Mouse (Mus musculus) limb, embryonic 15.5 days (tissue): Measurements from ENCODE around the gene 1110017D15Rik. TPM values are rescaled to one million over a fixed set of nuclear protein-coding genes. Genes with fewer than 3 reads are reported as not detected.

Experiments
- ATAC-seq: fragments of 200-750 bp; cut with Nextera tagmentation; 2 replicates; pipeline ENCODE4 v1.8.0; 2017; ENCODE audit warnings: low read depth, moderate TSS enrichment; ENCODE audit not compliant: insufficient number of reproducible peaks, low FRiP score, low TSS enrichment
- H3K27ac ChIP-seq: fragments of 300-500 bp; sonication (generic); 2 replicates; pipeline ENCODE4 v1.5.1; 2015; ENCODE audit warnings: moderate library complexity, mild to moderate bottlenecking, inconsistent platforms
- H3K27me3 ChIP-seq: fragments of 300-500 bp; sonication (generic); 2 replicates; pipeline ENCODE4 v1.6.1; 2015; ENCODE audit warnings: inconsistent platforms
- H3K36me3 ChIP-seq: fragments of 300-500 bp; sonication (generic); 2 replicates; pipeline ENCODE4 v1.6.1; 2015; ENCODE audit warnings: inconsistent platforms
- H3K4me1 ChIP-seq: fragments of 300-500 bp; sonication (generic); 2 replicates; pipeline ENCODE4 v1.6.1; 2015; ENCODE audit warnings: inconsistent platforms
- H3K4me2 ChIP-seq: fragments of 300-500 bp; sonication (generic); 2 replicates; pipeline ENCODE4 v1.6.1; 2015; ENCODE audit warnings: mild to moderate bottlenecking, inconsistent platforms
- H3K4me3 ChIP-seq: fragments of 300-500 bp; sonication (generic); 2 replicates; pipeline ENCODE4 v1.5.1; 2015; ENCODE audit warnings: mild to moderate bottlenecking, inconsistent platforms
- H3K9ac ChIP-seq: fragments of 300-500 bp; sonication (generic); 2 replicates; pipeline ENCODE4 v1.6.1; 2015; ENCODE audit warnings: inconsistent platforms
- H3K9me3 ChIP-seq: fragments of 300-500 bp; sonication (generic); 2 replicates; pipeline ENCODE4 v1.6.1; 2016; ENCODE audit warnings: inconsistent platforms
- WGBS: fragments of 180-500 bp; shearing (Covaris S2); methylation state at CpG from one replicate; pipeline ENCODE4 v1.1.7; 2015; 5-methylcytosine and 5-hydroxymethylcytosine counted together
- polyA plus RNA-seq: library from polyadenylated mRNA; unstranded; fragments of >200 nt; fragmentation: Nextera tagmentation; extraction: Ambion mirVana; gene quantifications from 2 replicates; pipeline ENCODE4 v1.2.1, GENCODE M21; 2015

Gene 1110017D15Rik
- polyA plus RNA-seq, 1 experiment from 2014 or later: 0.88 TPM

DNA sequence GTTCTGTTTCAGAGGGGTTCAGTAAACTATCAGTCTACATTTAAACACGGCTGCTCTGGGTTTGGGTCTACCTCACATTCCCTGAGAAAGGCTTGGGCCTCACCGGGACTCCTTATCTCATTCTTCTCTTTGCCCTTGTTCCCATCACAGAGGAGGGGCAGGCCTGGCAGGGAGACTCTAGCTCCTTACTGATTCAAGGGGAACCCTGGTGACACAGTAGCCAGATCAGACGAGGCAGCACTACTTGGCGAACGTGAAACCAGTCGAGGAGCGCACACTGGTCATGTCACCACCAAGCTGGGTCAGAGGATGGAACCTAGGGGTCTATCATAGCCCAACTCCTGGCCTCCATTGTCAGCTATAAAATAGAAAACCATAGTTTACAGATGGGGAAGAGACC lies 9.1 kb downstream of the 1110017D15Rik start:
- Histone ChIP-seq H3K9me3 (no peaks in the 10 kb centered on the region), H3K4me3 (no peak overlapping the region), H3K27me3 (peaks cover 37% of the 10 kb centered on the region), H3K36me3 (no peaks in the 10 kb centered on the region), H3K4me2 (no peak overlapping the region), H3K27ac (no peak overlapping the region), H3K9ac (no peak overlapping the region), H3K4me1 (peaks cover 21% of the 10 kb centered on the region)
- no peak for ATAC-seq
- WGBS: 53% methylated on average over 7 of the region's 7 CpGs

DNA sequence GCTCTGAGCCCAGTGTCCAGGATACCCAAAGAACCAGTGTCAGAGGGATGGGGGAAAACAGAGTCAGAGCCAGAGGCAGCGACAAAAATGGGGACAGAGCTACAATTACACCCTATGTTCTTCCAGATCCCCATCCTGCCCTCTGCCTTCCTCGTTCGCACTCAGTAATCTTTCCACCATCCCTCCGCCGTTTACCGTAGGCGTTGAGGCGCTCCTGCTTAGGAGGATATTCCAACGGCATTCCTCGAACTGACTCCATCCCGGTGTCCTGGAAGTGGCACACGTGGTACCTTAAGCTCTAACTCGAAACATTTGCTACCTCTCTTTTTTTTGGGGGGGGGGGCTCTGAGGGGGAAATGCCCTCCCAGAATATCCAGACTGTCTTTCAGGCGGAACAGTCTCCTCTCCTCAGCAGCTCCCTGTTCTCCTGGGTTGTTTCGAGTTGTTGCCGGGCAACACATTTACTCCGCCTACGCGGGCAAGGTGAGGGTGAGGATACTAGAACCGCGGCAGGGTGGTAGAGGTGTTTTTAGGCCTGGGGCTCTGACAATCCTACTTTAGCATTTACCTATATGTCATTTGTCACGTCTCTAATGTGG lies 9.7 kb downstream of the 1110017D15Rik start:
- peak overlapping the region; percentile 94 for H3K4me2 ChIP-seq
- H3K36me3 ChIP-seq: no peaks in the 10 kb centered on the region
- H3K4me3 ChIP-seq: peak overlapping the region; percentile 50
- H3K27me3 ChIP-seq: peaks cover 42% of the 10 kb centered on the region
- ATAC-seq: no peak
- peaks cover 27% of the 10 kb centered on the region for H3K4me1 ChIP-seq
- H3K9me3 ChIP-seq: no peaks in the 10 kb centered on the region
- no peak overlapping the region for H3K27ac ChIP-seq
- WGBS: 5% methylated on average over 22 of the region's 22 CpGs
- H3K9ac ChIP-seq: peak overlapping the region; percentile 45

DNA sequence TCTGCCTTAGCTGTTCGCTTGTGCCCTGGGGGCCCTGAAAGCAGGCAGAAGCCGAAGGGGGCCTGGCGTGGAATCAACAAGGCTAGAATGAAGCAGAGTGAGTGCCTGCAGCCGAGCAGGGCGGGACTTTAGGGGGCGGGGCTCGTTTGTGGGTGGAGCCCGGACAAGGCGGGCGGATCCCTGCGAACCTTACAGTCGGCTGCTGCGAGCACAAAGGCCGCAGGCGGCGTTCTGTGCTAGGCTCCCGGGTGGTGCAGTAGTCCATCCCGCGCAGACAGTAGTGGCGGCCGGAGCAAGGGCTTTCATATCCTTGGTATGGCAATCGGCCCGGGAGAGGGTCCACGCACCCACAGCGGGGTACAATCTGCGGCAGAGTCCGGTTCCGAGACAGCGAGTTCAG lies 10.2 kb downstream of the 1110017D15Rik start:
- Histone ChIP-seq H3K9ac (peak overlapping the region; percentile 45), H3K4me1 (peaks cover 32% of the 10 kb centered on the region), H3K27ac (no peak overlapping the region), H3K4me2 (peak overlapping the region; percentile 94), H3K9me3 (no peaks in the 10 kb centered on the region), H3K27me3 (peaks cover 47% of the 10 kb centered on the region), H3K4me3 (peak overlapping the region; percentile 50), H3K36me3 (no peaks in the 10 kb centered on the region)
- under 1% methylated on average over 29 of the region's 29 CpGs for WGBS
- ATAC-seq: peak; percentile 40; the same call in 1 of the 2 replicates

DNA sequence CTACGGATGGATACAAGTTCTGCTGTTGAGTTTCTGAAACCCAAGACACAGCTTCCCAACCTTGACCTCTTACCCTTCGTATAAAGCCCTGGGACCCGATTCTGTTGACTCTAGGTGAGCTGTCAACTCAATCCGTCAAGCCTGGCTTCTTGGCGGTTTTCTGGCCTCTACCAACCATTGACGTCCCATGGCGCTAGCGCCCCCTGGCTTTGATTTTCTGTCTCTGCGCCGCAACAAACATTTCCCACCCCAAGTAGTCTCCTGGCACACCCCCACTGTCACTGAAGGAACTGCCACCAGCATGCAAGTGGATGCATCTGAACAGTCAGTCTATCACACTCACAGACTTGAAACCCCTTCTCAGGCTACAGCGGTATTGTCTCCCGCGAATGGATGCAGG lies 11.0 kb downstream of the 1110017D15Rik start:
- peaks cover 51% of the 10 kb centered on the region for H3K27me3 ChIP-seq

DNA sequence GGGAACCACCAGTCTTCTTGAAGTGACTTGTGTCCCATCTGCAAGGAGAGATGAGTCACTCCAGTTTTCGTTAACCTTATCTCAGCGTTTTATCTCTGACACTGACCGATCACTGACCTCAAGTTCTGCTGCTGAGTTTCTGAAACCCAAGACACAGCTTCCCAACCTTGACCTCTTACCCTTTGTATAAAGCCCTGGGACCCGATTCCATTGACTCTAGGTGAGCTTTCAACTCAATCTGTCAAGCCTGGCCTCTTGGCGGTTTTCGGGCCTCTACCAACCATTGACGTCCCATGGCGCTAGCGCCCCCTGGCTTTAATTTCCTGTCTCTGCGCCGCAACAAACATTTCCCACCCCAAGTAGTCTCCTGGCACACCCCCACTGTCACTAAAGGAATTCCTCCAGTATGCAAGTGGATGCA lies 12.0 kb downstream of the 1110017D15Rik start:
- WGBS: 57% methylated on average over 11 of the region's 11 CpGs
- no peak for ATAC-seq
- Histone ChIP-seq H3K4me2 (no peak overlapping the region), H3K36me3 (no peaks in the 10 kb centered on the region), H3K27me3 (peaks cover 58% of the 10 kb centered on the region), H3K4me1 (peaks cover 32% of the 10 kb centered on the region), H3K9ac (no peak overlapping the region), H3K27ac (no peak overlapping the region), H3K9me3 (no peaks in the 10 kb centered on the region), H3K4me3 (no peak overlapping the region)

More for the DNA sequence above, 11.0 kb downstream of the 1110017D15Rik start:
- ATAC-seq: no peak
- no peak overlapping the region for H3K4me3 ChIP-seq
- no peak overlapping the region; the same call in 1 of the 2 replicates for H3K4me2 ChIP-seq
- H3K27ac ChIP-seq: no peak overlapping the region
- peaks cover 32% of the 10 kb centered on the region for H3K4me1 ChIP-seq
- 14% methylated on average over 13 of the region's 13 CpGs for WGBS
- no peak overlapping the region for H3K9ac ChIP-seq
- H3K36me3 ChIP-seq: no peaks in the 10 kb centered on the region
- H3K9me3 ChIP-seq: no peaks in the 10 kb centered on the region

DNA sequence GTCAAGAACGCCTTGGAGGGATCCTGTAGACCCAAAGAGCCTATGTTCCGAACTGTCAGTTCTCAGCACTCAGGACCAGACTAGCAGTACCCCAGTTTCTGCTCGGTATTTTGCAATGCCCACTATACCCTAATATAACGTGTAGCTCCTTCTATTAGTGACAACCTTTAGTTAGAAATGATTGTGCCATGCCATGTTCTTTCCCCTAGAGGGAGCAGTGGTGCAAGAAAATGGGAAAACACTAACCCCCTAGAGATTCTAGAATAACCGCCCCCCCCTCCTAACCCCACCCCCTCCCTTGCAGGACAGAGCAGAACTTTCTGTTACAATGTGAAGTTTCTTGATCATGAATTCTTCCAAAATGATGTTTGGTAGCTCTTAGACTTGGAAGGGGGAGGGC lies 12.8 kb downstream of the 1110017D15Rik start:
- Histone ChIP-seq H3K9me3 (no peaks in the 10 kb centered on the region), H3K4me3 (no peak overlapping the region), H3K27ac (no peak overlapping the region), H3K4me2 (no peak overlapping the region), H3K27me3 (peaks cover 66% of the 10 kb centered on the region), H3K4me1 (peaks cover 35% of the 10 kb centered on the region), H3K36me3 (no peaks in the 10 kb centered on the region), H3K9ac (no peak overlapping the region)
- no peak for ATAC-seq
- WGBS: 72% methylated on average over 5 of the region's 5 CpGs

DNA sequence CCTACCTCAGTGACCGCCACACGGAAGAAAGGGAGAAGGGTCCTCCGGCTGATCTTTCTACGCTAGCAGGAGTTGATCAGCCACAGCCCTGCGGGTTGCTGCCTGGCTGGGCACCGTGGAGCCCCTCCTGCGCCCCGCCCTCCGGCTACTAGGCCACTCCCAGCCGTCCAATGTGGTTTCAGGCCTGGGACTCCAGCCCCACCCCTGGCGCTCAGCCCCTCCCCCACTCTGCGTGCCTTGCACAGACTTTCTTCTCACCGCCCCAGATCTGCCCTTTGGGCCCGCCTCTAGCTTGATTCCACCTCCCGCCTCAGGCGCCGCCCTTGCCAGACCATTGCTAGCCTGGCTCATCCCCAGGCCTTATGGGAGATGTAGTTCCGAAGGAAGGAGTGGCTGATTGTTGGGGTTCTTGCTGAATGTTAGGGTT lies 14.1 kb downstream of the 1110017D15Rik start, which contains the start of gene AI464131:
Gene AI464131 (minus strand): TSS at position 91 of the 427 bp plus-strand sequence.
- no peaks in the 10 kb centered on the region for H3K36me3 ChIP-seq
- H3K4me3 ChIP-seq: peak within 1 kb of the TSS; percentile 43
- WGBS: 1% methylated on average over 18 of the region's 18 CpGs
- peak within 1 kb of the TSS; percentile 47 for H3K27ac ChIP-seq
- peak within 1 kb of the TSS; percentile 33; the same call in 1 of the 2 replicates for H3K9ac ChIP-seq
- peak within 1 kb of the TSS; percentile 67 for H3K4me2 ChIP-seq
- H3K27me3 ChIP-seq: peaks cover 71% of the 10 kb centered on the region
- H3K4me1 ChIP-seq: peaks cover 47% of the 10 kb centered on the region
- H3K9me3 ChIP-seq: no peaks in the 10 kb centered on the region
- peak; percentile 93 for ATAC-seq

DNA sequence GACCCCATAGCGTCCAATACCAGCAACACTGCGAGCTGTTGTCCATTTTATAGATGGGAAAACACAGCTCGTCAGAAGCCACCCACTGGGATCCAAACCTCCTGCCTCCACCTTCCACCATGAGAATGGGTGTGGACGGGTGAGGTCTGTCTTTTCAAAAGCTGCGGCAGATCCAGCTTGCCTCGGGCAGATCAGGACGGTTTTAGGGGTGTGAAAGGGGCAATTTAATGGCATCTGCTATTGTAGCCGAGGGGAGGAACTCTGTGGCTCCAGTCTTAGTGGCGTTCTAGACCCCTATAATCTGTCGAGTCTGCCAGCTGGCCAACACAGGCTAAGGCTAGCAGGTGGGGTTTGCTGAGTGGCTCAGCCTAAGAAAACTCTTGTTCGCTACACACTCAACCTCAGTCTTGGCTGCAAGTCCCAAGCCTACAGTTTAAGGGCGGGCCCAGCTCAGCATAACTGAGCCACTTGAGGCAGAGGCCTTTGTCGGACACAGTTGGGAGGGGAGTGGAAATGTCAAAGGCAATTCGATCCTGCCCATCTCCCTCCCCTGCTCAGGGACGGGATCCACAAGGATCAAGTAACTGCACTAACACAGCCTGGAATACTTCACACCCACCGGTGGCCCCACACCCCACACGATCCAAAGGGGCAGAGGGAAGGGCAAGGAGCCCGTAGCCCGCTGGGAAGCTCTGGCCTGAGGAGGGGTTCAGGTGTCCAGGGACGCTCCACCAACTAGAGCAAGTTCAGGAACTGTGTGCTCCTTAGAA lies 14.8 kb downstream of the 1110017D15Rik start:
- WGBS: 10% methylated on average over 20 of the region's 20 CpGs
- Histone ChIP-seq H3K27ac (peak overlapping the region; percentile 47), H3K4me1 (peaks cover 48% of the 10 kb centered on the region), H3K27me3 (peaks cover 71% of the 10 kb centered on the region), H3K9me3 (no peaks in the 10 kb centered on the region), H3K36me3 (no peaks in the 10 kb centered on the region), H3K4me2 (peak overlapping the region; percentile 67), H3K4me3 (peak overlapping the region; percentile 43), H3K9ac (peak overlapping the region; percentile 33; the same call in 1 of the 2 replicates)
- ATAC-seq: peak; percentile 50

DNA sequence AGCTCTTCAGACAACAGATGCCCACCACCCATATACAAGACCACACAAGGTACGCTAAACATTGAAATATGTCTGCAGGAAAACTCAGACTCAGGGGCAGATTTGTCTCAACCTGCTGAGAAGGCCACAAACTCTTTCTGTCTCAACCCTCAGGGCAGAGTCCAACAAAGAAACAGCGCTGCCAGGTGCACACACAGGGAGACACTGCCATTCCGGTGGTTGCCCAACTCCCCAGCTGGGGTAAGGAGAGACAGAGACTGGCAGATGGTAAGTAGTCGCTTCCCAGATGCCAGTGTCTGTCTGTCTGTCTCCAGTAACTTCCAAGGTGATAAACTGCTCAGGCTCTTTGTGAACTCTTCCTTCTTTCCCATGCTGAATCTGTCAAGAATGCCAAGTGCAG lies 16.3 kb downstream of the 1110017D15Rik start:
- H3K27ac ChIP-seq: no peak overlapping the region
- peaks cover 79% of the 10 kb centered on the region for H3K27me3 ChIP-seq
- no peak for ATAC-seq
- H3K9ac ChIP-seq: no peak overlapping the region
- H3K9me3 ChIP-seq: no peaks in the 10 kb centered on the region
- H3K4me1 ChIP-seq: peaks cover 45% of the 10 kb centered on the region
- H3K4me2 ChIP-seq: no peak overlapping the region
- 65% methylated on average over 4 of the region's 4 CpGs for WGBS
- no peaks in the 10 kb centered on the region for H3K36me3 ChIP-seq
- H3K4me3 ChIP-seq: no peak overlapping the region

DNA sequence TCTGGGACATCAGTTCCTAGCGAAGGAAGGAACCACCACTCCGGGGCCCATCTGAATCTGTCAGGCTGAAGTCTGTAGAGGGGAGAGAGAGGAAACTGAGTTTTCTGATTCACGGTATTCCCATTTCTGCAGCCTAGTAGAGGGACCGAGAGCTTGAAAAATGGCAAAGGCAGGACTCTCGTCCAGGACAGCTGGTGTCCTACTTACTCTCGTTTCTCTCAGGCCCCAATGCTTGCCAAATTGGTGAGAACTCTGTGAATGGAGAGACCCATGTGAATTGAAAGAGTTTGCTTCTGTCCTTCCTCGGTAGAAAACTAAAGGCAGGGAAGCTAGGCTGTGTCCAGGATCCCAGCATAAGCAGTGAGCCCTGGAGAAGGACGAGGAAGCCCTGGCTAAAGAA lies 17.5 kb downstream of the 1110017D15Rik start:
- H3K36me3 ChIP-seq: no peaks in the 10 kb centered on the region
- WGBS: 61% methylated on average over 8 of the region's 8 CpGs
- peaks cover 46% of the 10 kb centered on the region for H3K4me1 ChIP-seq
- no peak overlapping the region for H3K27ac ChIP-seq
- peaks cover 85% of the 10 kb centered on the region for H3K27me3 ChIP-seq
- H3K4me3 ChIP-seq: no peak overlapping the region
- no peak overlapping the region for H3K4me2 ChIP-seq
- no peak for ATAC-seq
- H3K9me3 ChIP-seq: no peaks in the 10 kb centered on the region
- no peak overlapping the region for H3K9ac ChIP-seq

DNA sequence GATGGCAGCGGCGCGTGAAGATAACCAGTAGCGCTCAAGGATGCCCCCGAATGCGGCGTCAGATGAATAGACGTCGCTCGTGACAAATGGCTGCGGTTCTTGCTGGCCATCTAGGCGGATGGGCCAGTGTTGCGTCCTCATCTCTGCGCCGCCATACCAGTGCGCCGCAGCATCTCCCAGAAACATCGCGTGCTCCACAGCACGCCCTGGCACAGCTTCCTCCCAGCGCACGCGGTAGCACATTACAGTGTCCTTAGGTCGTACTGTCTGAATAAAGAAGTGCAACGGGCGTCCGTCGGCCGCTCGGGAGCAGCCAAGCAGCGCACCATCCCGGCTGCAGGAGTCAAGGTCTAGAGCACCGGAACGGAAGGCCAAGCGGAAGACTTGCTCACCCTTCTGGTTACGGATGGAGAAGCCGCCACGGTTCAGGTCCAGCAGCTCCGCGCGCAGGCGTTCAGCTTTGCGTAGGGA lies 18.2 kb downstream of the 1110017D15Rik start:
- Histone ChIP-seq H3K36me3 (no peaks in the 10 kb centered on the region), H3K9me3 (no peaks in the 10 kb centered on the region), H3K4me1 (peaks cover 46% of the 10 kb centered on the region), H3K9ac (no peak overlapping the region), H3K27me3 (peaks cover 85% of the 10 kb centered on the region), H3K4me2 (peak overlapping the region; percentile 60), H3K27ac (no peak overlapping the region), H3K4me3 (peak overlapping the region; percentile 33)
- WGBS: 11% methylated on average over 43 of the region's 43 CpGs
- ATAC-seq: no peak
